Mouse (Mus musculus) adrenal gland, postnatal 10 days (tissue): ENCODE data around the gene Col16a1. TPM values are rescaled to one million over a fixed set of nuclear protein-coding genes. Genes with fewer than 3 reads are reported as not detected.

ENCODE experiments used
- DNase-seq: peaks from one replicate; pipeline ENCODE4 v3.0.0; 2021; ENCODE audit warnings: mixed read lengths
- total RNA-seq, 2 experiments: library from RNA; stranded (reverse); gene quantifications; 2 replicates each; pipeline ENCODE4 v1.2.3; 2021

Gene Col16a1
- total RNA-seq, 2 experiments from 2014 or later, result 29.4 to 33.8 TPM

- no peak for DNase-seq
Measured at GRCm38 (mm10) chr4:130044211-130044610, 3.4 kb upstream of the Col16a1 start.

GRCm38 (mm10) chr4:130045609-130046008 is 2.0 kb upstream of the Col16a1 start:
- DNase-seq, result no peak

GRCm38 (mm10) chr4:130048203-130048479 is 501 bp downstream of the Col16a1 start:
- DNase-seq, result no peak

GRCm38 (mm10) chr4:130050056-130050824 is 2.6 kb downstream of the Col16a1 start:
- peak; percentile 92 for DNase-seq

GRCm38 (mm10) chr4:130052283-130052682 is 4.6 kb downstream of the Col16a1 start:
- no peak for DNase-seq

- DNase-seq, result peak; percentile 76
Measured at GRCm38 (mm10) chr4:130053111-130053510, 5.5 kb downstream of the Col16a1 start.

- no peak for DNase-seq
Measured at GRCm38 (mm10) chr4:130054727-130055126, 7.1 kb downstream of the Col16a1 start.

- DNase-seq, result no peak
Measured at GRCm38 (mm10) chr4:130055160-130056010, 7.7 kb downstream of the Col16a1 start.

- DNase-seq, result no peak
Measured at GRCm38 (mm10) chr4:130056011-130056322, 8.3 kb downstream of the Col16a1 start.

GRCm38 (mm10) chr4:130056471-130056870 is 8.8 kb downstream of the Col16a1 start:
- no peak for DNase-seq

- no peak for DNase-seq
Measured at GRCm38 (mm10) chr4:130060937-130061336, 13.3 kb downstream of the Col16a1 start.

- DNase-seq, result no peak
Measured at GRCm38 (mm10) chr4:130063191-130063590, 15.6 kb downstream of the Col16a1 start.

GRCm38 (mm10) chr4:130066816-130067215 is 19.2 kb downstream of the Col16a1 start:
- peak; percentile 68 for DNase-seq

- DNase-seq, result no peak
Measured at GRCm38 (mm10) chr4:130070523-130070922, 22.9 kb downstream of the Col16a1 start.

- no peak for DNase-seq
Measured at GRCm38 (mm10) chr4:130071758-130072157, 24.1 kb downstream of the Col16a1 start.

- DNase-seq, result no peak
Measured at GRCm38 (mm10) chr4:130073367-130073766, 25.7 kb downstream of the Col16a1 start.

GRCm38 (mm10) chr4:130074761-130075515 is 27.3 kb downstream of the Col16a1 start:
- DNase-seq, result peak; percentile 54

GRCm38 (mm10) chr4:130076856-130077255 is 29.2 kb downstream of the Col16a1 start:
- DNase-seq, result no peak

- DNase-seq, result no peak
Measured at GRCm38 (mm10) chr4:130078816-130079485, 31.3 kb downstream of the Col16a1 start.

- no peak for DNase-seq
Measured at GRCm38 (mm10) chr4:130079521-130079920, 31.9 kb downstream of the Col16a1 start.

GRCm38 (mm10) chr4:130081345-130082190 is 33.9 kb downstream of the Col16a1 start:
- DNase-seq, result peak; percentile 91
